Mouse (Mus musculus) heart, adult 2 months (tissue): ENCODE measurements at regions not wholly inside any gene's neighbourhood (a gene's known extent, or its start where the extent isn't known, plus 50 kb on each side); places are given as distances from the start of the nearest gene placed in this dataset.

Experiments
- CTCF ChIP-seq: fragments of 200-600 bp; IDR thresholded peaks from 2 replicates; pipeline ENCODE4 v1.8.1; 2022; ENCODE audit warnings: antibody characterized with exemption, mild to moderate bottlenecking, moderate library complexity
- POLR2A ChIP-seq: fragments of 200-500 bp; IDR thresholded peaks from 2 replicates; pipeline ENCODE4 v1.6.1; 2011; ENCODE audit warnings: mild to moderate bottlenecking, low read depth, low read length, control low read depth; ENCODE audit not compliant: insufficient read depth

DNA sequence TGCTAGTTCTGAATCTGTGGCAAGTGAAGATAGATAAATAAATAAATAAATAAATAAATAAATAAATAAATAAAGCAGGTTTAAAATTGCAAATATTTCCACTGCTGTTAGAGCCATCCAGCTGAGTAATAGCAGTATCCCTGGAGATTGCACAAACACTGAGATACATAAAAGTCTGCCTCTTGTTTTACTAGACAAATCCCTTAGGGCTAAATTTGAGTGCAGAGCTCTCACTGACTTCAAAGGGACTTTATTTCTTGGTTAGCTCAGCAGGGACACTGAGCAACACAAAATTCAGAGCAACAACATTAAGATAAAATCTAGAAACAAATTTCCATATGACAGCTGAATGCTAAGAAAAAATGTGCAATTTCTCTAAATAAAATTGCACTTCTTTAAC, 397.2 kb upstream of the Pdgfd start:
- TF ChIP-seq CTCF (no peak), POLR2A (no peak)
